Mouse (Mus musculus): Measurements from ENCODE around the gene Gm47289. TPM values are rescaled to one million over a fixed set of nuclear protein-coding genes. Genes with fewer than 3 reads are reported as not detected.

Gm47289 gene
- total RNA-seq (2017) = not detected in 2 replicates

DNA sequence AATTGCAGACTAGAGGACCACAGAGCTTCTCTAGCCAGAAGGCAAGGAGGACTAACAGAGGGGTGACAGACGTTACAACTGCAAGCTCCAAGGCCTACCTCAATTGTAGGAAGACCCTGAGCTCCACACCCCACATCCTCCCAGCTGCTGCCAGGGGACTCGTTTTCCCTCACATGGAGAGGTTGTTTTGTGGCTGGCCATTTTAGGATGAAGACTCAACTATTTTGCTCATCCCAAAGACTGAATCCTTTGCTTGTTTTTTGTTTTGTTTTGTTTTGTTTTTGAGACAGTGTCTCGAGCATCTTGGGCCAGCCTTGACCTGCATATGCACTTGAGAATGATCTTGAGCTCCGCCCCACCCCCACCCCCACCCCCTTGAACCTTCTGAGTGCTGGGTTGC is at the start of gene Gm47289:
Gene Gm47289 (plus strand): TSS at position 301 of the 400 bp plus-strand sequence.
- ATAC-seq (replicated peaks; ENCODE audit: low read depth, poor library complexity, severe bottlenecking) = no peak

DNA sequence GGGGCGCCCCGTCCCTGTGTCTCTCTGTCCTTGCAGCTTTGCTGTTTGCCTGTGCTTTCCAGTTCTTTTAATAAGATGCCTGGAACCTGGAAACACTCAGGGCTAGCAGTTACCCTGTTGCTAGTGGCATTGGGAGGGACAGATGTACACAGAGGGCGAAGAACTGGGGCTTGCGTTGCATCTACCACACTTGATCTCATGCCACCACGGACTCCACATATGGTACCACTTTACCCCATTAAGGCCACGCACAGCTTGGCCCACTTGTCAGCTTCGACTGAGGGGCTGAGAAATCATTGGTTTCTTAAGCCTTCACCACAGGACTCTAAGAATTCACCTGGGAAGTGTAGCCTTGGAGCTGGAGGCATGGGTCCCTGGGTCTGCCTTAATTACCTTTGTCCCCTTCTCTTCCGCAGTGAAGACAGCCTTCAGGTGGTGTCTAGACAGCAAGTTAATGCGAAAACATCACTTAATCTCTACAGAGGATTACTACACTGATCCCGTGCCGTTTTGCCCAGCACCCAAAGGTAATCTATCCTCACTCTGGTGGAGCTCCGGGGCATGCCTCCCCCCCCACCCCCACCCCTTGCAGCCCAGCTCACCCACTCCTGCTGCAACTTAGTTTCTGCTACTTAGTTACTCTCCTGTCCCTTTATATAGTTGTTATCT is 49.1 kb upstream of the Gm47289 start:
- no peak for ATAC-seq (replicated peaks; ENCODE audit: low read depth, poor library complexity, severe bottlenecking)

DNA sequence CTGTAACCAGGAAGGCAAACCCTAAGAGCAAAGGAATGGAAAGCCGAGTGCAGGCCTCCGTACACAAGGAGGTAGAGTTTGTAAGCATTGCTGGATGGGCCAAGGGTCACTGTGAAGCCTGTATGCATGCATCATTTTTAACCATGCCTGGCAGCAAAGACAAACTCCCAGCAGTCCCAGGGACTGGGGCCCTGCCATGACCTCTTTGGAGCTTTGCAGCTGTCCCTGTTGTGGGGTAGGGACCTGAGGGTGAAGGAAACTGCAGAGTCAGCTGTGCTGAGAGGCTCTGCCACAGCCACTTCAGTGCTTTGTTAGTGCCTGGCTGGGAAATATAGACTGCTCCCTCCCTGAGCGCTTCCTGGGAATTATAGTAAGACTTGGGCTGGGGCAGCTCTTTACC is 48.3 kb upstream of the Gm47289 start:
- ATAC-seq (replicated peaks; ENCODE audit: low read depth, poor library complexity, severe bottlenecking) = no peak

DNA sequence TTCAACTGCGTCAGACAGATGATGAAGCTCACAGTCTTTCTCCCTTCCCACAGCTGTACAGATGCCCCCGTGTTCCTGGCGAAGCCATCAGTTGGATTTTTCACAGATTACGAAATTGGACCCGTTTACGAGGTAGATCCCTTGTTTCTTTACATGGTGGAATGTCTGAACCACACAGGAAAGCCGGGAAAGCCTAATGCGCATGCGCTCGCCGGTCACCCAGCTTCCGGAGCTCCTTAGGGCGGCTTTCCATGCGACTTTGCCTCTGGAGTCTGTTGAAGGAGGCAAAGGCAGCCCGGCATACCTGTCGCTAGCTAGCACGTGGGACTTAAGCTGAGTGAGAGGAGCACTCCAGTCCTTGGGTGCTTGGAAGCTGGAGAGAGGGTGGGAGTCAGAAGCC is 44.0 kb upstream of the Gm47289 start:
- no peak for ATAC-seq (replicated peaks; ENCODE audit: low read depth, poor library complexity, severe bottlenecking)

DNA sequence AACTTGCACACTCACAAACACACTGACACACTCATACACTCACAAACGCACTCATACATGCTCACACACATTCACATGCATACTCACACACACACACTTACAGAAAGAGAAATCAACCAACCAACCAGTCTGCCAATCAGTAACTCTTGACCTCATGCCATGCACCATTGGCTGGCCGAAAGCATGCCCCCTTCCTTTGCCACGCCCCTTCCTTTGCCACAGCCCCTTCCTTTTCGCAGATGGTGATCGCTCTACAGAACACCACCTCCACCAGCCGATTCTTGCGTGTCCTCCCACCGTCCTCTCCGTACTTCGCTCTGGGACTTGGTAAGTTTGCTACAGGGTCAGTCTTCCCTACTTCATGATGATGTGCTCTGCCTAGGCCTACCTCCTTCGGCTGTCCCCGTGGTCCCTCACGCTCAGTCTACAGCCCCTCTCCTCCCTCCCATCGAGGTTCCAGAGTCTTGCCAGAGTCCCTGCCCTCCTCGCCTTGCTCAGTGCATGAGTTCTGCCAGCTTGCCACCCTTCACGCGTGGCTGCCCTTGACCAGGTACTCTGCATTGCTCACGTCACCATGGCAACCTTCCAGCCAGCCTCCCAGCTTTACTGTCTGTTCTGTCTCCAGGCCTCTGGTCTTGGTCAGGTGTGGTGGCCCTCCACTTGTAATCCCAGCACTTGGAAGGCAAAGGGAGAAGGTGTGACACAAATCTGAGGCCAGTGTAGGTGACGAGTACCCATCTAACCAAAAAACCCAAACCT is 39.4 kb upstream of the Gm47289 start:
- ATAC-seq (replicated peaks; ENCODE audit: low read depth, poor library complexity, severe bottlenecking) = no peak

DNA sequence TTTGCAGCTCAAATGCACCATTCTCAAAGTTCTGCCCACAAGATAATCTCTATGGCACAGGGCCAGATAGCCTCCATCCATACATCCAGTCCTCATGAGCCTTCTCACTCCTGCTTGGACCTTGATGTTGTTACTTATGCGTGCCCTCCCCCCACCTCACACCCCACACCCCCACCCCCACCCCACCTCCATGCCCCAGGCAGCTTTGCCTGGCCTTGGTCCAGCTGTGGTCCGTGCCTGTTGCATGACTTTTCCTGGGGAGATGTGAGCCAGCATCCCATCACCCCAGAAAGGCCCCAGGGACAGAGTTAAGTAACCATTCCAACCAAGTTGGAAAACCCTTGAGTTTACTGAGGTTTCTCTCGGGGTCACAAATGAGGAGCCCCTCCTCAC is 38.8 kb upstream of the Gm47289 start:
- no peak for ATAC-seq (replicated peaks; ENCODE audit: low read depth, poor library complexity, severe bottlenecking)

DNA sequence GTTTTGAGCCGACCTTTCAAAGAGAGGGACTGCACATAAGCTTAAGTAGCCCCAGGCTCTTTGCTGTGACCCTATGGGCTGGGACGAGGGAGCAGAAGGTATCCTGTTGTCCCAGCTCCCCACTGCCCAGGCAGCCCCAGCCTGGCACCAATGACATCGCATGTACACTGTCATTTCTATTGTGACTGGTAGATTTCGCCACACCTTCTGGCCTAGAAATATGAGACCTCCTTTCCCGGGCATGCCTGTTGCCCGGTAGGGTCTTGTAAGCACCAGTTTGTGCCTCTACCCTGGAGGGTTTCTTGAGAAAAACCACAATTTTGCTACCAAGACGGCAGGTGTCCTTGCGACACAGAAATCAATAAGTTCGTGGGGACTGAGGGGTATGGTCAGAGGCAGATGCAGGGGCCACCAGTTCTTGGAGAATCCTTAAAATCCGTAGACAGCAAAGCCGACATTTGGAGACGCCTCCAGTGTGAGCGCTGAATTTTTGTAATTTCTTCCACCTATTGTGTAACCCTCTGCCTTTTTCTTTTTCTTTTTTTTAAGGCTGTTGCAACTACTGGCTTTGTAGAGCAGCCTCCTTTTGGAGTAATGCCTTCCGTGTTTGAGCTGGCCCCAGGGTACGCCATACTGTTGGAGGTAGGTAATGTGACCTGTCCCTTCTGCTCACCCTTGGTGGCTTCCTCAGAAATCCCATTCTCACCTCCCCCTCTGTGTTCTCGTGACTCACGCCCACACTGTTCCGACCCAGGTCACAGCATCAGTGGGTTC is 36.2 kb upstream of the Gm47289 start:
- ATAC-seq (replicated peaks; ENCODE audit: low read depth, poor library complexity, severe bottlenecking) = no peak

DNA sequence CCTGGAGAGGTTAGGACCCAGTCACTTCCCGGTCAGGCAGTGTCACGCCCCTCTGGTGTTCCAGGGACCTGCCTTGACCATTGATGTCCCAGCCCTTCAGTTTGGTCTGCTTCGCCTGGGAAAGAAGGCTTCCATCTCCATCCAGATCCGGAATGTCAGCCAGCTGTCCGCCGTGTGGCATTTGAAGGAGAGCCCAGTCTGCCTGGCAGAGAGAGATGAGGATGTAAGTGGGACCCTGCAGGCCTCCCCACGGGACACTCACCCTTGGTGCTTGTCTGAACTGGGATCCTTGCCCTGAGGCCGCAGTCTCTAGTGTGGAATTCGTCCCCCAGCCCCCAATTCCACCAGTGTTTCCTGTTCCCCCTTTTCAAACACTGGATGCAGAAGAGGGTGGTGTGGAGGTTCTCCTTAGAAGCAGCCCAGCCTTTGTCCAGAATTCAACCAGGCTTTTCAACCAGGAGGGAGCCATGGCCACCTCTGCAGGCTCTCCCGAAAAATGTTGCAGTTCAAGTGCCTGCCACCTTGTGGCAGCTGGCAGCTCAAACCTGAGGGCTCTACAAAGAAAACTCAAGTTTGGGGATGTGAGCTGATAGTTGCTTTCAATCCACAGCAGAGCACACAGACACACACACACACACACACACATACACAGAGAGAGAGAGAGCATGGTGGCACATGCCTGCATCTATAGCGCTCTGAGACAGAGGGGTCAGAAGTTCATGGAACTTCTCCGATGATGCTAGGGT is 30.4 kb upstream of the Gm47289 start:
- ATAC-seq (replicated peaks; ENCODE audit: low read depth, poor library complexity, severe bottlenecking) = no peak

DNA sequence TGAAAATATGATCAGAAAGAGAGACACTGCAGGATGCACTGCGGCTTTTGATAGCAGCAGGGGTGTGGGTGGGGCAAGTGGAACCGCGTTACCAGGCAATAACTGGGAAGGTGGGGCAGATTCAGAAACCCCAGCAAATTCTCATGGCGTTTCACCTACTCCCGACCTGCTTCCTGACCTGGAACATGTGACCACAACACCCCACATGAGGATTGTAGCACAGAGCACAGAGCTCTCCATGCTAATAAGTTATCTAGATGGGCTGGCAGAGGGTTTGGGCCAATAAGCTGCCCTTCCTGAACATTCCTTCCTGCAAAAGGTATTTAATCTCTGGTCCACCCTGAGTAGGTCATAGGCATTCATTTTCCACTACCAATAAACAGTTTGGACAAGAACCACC is 28.3 kb upstream of the Gm47289 start:
- no peak for ATAC-seq (replicated peaks; ENCODE audit: low read depth, poor library complexity, severe bottlenecking)

DNA sequence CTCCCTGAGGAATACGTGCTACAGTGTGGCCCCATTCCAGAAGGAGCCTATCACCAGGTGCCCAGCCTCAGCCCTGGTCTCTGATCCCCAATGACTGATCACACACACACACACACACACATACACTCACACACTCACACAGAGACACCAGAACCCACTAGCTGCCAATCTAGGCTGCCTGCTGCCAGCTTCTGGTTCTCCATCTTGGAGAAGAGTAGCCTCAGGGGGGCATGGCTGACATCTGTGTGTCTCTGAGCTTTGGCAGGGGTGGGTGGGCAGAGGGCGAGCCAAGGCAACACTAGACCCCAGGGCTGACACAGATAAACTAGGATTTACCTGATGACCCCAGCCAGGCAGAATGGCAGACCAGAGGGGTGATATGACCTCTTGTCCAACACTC is 20.1 kb upstream of the Gm47289 start:
- ATAC-seq (replicated peaks; ENCODE audit: low read depth, poor library complexity, severe bottlenecking) = no peak

DNA sequence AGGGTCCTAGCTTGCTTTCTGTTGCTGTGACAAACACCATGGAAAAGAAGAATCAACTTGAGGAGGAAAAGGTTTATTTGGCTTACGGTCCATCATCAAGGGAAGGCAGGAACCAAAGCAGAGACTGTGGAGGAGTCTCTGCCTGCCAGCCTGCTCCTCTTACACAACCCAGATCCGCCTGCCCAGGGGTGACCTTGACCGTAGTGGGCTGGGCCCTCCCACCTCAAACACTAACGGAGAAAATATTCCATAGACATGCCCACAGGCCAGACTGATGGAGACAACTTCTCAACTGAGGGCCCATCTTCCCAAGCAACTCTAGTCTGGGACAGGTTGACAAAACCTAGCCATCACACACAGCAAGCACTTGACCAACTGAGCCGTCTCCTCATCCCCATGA is 16.9 kb upstream of the Gm47289 start:
- ATAC-seq (replicated peaks; ENCODE audit: low read depth, poor library complexity, severe bottlenecking) = no peak

DNA sequence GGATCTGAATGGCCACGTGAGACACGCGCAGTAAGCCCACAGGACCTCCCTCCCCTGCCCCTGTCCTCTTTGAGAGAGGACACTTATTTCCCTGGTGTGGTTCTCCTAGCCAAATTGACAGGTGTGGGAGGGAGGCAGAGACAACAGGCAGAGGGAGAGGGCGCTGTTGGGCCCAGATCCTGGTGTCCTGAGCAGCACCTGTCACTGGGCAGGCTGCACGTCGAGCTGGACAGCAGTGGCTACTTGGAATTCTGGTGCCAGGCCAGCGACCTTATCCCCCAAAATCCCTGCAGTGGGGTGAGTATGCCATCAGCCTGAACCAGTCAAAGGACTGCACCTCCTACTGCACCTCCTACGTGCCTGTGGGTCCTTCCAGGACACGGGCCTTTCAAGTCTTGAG is 15.6 kb upstream of the Gm47289 start:
- no peak for ATAC-seq (replicated peaks; ENCODE audit: low read depth, poor library complexity, severe bottlenecking)

DNA sequence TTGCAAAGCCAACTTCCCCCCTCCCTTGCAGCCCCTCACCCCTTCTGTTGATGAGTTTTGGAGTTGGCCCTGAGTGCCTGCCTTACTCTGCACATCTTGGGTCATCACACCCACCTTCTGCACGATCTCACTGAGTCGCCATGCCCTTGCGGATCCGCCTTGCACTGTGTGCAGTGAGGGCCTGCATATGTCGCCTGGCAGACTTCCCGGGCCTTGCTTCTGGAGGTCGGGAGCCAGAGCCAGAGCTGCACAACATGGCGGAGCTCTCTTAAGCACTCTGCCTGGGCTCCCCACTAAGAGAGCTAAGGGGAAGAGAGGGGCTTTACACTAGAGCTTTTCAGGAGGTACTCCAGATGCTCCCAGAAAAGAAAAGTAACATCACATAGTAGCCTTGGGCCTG is 14.3 kb upstream of the Gm47289 start:
- no peak for ATAC-seq (replicated peaks; ENCODE audit: low read depth, poor library complexity, severe bottlenecking)

DNA sequence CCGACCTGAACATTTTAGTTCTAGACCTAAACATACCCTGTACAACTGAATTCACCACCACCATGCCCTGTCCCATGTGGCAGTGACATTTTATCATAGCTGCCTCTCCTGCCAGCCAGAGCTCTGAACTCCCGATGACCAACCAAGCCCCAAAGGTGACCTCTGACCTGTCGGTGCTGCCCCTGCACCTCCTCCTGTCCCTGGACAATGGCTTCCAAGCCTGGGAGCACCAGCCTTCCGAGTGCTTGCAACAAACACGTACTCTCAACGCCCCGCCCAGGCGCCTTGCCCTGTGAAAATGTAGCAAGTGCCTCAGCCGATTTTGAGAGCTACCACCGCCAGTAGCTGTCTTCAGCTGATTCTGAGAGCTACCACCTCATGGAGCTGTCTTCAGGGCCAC is 13.8 kb upstream of the Gm47289 start:
- ATAC-seq (replicated peaks; ENCODE audit: low read depth, poor library complexity, severe bottlenecking) = no peak

DNA sequence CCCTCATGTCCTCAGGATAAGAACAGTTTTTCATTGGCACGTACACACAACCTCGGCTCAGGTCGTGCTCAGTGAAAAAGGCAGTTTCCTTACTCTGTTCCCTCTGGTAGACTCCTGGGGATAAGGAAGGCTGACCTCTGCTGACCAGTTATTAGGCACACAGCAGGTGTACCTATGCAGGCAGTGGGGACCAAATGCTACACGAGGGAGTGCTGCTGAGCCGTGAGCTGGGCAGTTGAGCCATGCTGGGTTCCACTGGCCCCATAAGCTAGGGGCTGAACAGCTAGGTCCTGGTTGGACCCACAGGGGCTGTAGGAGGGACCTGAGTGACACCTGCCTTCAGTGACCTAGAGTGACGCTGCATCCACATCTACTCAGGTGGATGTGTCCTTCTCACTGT is 13.3 kb upstream of the Gm47289 start:
- no peak for ATAC-seq (replicated peaks; ENCODE audit: low read depth, poor library complexity, severe bottlenecking)

DNA sequence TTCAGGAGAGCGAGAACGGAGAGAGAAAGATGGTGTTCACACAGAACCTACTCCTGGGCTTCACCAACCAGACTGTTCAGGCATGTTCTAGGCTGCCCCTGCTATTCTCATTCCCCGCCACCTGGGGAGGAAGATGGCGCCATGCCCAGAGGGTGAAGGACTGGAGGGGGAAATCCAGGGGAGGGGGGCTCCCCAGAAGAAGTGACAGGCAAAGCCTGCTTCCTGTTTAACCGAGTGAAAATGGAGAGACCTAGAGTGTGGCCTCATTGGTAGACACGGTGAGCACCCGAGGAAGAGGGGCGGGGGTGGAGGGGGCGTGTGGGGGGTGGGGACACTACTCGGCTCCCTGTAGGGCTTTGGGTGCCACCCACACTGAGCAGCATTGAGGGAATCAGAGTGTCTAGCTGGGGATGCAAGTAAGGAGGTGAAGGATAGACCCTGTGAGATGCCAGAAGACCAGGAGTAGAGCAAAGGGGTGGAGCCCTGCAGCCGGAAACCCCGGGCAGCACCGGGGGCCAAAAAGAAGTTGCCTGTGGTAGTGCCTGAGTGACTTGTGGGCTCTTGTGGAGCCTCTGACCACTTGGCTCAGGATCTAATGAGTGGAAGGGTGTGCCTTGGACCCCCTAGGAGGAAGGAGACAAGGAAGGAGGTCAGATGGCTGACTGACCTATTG is 12.7 kb upstream of the Gm47289 start:
- no peak for ATAC-seq (replicated peaks; ENCODE audit: low read depth, poor library complexity, severe bottlenecking)

DNA sequence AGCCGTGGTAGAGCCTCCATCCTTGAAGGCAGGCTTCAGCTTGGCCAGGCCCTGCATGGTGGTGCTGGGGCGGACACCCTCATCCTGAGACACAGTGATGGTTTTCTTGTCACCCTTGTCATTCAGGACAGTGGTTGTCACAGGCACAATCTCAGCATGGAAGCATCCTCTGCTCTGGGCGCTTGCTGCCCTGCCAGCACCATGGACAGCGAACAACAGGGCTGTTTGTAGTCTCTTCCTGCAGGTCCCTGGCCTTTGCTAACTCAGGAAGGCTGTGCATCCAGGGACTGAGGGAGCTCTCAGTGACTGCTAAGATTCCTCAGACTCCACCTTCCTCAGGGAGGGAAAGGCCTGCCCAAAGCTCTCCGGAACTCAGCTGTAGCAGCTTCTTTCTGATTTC is 9.4 kb upstream of the Gm47289 start:
- ATAC-seq (replicated peaks; ENCODE audit: low read depth, poor library complexity, severe bottlenecking) = peak; percentile 74

DNA sequence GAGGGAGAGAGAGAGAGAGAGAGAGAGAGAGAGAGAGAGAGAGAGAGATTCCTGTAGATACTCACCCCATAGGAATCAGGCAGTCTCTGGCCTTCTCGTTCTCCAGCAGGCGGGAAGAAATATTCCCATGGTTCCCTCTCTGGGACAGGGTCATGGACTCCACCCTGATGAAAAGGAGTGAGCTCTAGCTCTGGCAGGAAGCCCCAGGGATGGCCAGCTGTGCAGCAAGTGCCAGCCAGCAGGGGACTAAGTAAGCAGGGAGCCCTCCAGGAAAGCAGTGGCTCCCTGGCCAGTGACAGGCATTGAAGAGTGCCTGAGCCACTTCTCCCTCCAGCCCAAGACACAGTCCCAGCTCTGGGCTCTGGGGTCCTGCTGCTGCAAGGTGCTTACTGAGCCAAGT is 7.2 kb upstream of the Gm47289 start:
- ATAC-seq (replicated peaks; ENCODE audit: low read depth, poor library complexity, severe bottlenecking) = no peak

DNA sequence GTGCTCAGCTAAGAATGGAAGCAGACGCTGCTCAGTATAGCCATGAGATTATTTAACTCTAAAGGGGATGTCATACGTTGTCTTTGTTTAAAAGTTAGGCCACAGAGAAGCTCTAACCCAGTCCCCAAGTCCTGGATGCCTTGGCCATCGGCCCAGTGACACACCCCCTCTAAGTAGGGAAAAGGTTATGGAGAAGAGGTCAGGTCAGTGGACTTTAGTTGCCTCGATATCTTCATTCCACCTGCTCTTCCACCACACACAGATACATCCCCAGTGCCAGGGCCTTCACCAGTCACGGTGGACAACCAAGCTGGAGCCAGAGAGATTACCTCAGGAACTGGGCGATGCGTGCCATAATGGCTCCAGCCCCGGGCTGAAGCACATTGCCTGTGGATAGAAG is 3.5 kb upstream of the Gm47289 start:
- no peak for ATAC-seq (replicated peaks; ENCODE audit: low read depth, poor library complexity, severe bottlenecking)

DNA sequence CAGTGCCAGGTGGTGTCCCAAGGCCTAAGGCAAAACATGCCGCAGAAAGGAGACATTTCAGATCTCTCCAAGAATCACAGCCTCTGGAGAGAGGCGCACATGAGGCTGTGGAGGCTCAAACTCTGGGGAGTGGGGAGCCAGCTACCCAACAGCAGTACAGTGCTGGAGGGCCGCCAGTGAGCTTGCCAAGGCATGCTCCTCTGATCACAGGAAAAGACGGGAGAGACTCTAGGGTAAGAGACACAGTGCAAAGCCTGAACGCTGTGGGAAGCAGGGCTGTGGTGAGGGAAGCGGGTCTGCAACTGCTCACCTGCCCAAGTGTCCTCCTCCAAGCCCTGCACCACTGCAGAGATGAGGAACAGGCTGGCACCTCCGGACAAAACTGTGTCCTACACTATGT is 3.1 kb upstream of the Gm47289 start:
- ATAC-seq (replicated peaks; ENCODE audit: low read depth, poor library complexity, severe bottlenecking) = no peak
